Mouse (Mus musculus) telencephalon, adult 2 months (tissue): ENCODE measurements around the gene Gm10142.
"Not testable (repeated sequence)": the region's sequence is repeated elsewhere in the genome, so short reads cannot be mapped to it uniquely, and the experiment has no call there.

Experiments
- DNase-seq: peaks from one replicate; pipeline ENCODE4 v3.0.0-alpha.2; 2011; ENCODE audit warnings: low read depth, low spot score

The Gm10142 gene

DNA sequence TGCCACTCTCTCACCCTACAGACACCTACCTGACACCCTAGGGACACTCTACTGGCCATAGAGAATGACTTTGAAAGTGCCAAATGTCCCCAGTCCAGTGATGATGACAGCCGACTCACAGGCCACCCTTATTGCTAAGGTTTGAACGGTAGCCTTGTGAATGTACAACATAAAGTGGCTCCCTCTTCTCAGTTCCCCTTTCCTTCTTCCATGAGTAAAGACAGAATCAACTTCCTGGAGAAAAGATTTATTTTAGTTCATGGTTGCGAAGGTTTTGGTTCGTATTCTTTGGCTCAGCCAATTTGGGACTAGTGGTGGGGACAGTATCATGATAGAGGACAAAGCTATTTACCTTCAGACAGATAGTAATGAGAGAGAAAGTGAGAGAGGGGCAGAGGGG, 23.3 kb downstream of the Gm10142 start:
- no peak for DNase-seq

DNA sequence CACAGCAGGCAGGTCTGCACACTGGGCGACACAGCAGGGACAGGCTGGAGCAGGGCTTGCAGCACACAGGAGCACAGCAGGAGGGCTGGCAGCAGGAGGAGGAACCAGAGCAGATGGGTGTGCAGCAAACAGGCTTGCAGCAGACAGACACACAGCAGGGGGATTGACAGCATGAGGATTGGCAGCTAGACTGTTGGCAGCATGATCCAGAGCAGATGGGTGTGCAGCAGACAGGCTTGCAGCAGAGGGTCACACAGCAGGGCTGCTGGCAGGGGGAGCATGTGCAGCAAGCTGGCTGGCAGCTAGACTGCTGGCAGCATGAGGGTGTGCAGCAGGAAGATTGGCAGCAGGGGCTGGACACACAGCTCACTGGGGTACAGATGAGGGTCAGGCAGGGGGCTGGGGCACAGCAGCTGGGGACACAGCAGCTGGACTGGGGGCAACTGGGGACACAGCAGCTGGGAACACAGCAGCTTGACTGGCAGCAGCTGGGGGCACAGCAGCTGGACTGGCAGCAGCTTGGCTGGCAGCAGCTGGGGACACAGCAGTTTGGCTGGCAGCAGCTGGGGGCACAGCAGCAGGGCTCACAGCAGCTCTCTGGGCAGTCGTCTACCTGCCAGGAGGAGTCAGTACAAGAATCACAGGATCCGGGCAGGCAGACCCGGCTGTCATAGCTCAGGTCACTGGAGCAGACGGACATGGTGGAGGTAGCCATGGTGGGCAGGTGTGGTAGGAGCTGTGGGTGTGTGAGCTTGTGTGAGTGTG, 26.5 kb downstream of the Gm10142 start, which contains the start of gene Gm18596:
Gm18596 (minus strand) TSS at position 715 of the 765 bp plus-strand sequence.
- not testable (repeated sequence) for DNase-seq

DNA sequence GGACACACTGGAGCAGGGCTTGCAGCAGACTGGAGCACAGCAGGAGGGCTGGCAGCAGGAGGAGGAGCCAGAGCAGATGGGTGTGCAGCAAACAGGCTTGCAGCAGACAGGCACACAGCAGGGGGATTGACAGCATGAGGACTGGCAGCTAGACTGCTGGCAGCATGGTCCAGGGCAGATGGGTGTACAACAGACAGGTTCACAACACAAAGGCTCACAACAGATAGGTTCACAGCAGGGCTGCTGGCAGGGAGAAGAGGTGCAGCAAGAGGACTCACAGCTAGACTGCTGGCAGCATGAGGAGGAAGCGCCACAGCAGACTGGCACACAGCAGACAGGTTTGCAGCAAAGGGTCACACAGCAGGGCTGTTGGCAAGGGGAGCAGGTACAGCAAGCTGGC, 35.1 kb downstream of the Gm10142 start:
- DNase-seq, result not testable (repeated sequence)

GRCm38 (mm10) chr10:77751254-77751653, 35.6 kb downstream of the Gm10142 start, which contains the start of gene Gm9736:
TSS of gene Gm9736 (minus strand) at chr10:77751354.
- not testable (repeated sequence) for DNase-seq

DNA sequence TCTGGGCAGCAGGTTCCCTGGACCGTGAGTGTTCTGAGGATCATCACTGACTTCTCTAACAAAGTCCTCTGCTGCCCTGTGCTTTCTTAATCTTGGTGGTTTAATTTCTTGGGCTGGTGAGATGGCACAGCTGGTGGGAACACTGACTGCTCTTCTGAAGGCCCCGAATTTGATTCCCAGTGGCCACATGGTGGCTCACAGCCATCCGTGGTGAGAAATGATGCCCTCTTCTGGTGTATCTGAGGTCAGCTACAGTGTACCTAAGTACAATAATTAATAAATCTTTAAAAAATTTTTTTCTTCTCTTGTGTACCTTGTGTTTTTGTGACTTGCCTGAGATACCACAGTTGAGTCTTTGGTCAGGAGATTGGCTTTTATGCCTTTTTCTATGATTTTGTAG, 36.7 kb downstream of the Gm10142 start:
- DNase-seq, result not testable (repeated sequence)

- no peak for DNase-seq
These were observed 37.8 kb downstream of the Gm10142 start for GRCm38 (mm10) chr10:77753448-77753847.

GRCm38 (mm10) chr10:77759582-77759981, 44.0 kb downstream of the Gm10142 start, which contains the start of gene Gm3233:
TSS of gene Gm3233 (minus strand) at chr10:77759682.
- not testable (repeated sequence) for DNase-seq
